Mouse (Mus musculus) forebrain, embryonic 13.5 days (tissue): ENCODE measurements at regions not wholly inside any gene's neighbourhood (a gene's known extent, or its start where the extent isn't known, plus 50 kb on each side); places are given as distances from the start of the nearest gene placed in this dataset.

ENCODE experiments used
- ATAC-seq: fragments of 200-750 bp; cut with Nextera tagmentation; 2 replicates; pipeline ENCODE4 v1.8.0; 2017
- H3K27ac ChIP-seq: fragments of 300-500 bp; sonication (generic); 2 replicates; pipeline ENCODE4 v1.5.1; 2015; ENCODE audit warnings: inconsistent platforms, mild to moderate bottlenecking, moderate library complexity
- H3K27me3 ChIP-seq: fragments of 300-500 bp; sonication (generic); 2 replicates; pipeline ENCODE4 v1.6.1; 2015; ENCODE audit warnings: mild to moderate bottlenecking, inconsistent platforms
- H3K36me3 ChIP-seq: fragments of 300-500 bp; sonication (generic); 2 replicates; pipeline ENCODE4 v1.6.1; 2015; ENCODE audit warnings: mild to moderate bottlenecking, inconsistent platforms; ENCODE audit not compliant: poor library complexity, severe bottlenecking
- H3K4me1 ChIP-seq: fragments of 300-500 bp; sonication (generic); 2 replicates; pipeline ENCODE4 v1.6.1; 2015; ENCODE audit warnings: inconsistent platforms
- H3K4me2 ChIP-seq: fragments of 300-500 bp; sonication (generic); 2 replicates; pipeline ENCODE4 v1.6.1; 2015; ENCODE audit warnings: inconsistent platforms, mild to moderate bottlenecking, moderate library complexity
- H3K4me3 ChIP-seq: fragments of 300-500 bp; sonication (generic); 2 replicates; pipeline ENCODE4 v1.5.1; 2015; ENCODE audit warnings: mild to moderate bottlenecking, inconsistent platforms
- H3K9ac ChIP-seq: fragments of 300-500 bp; sonication (generic); 2 replicates; pipeline ENCODE4 v1.6.1; 2015; ENCODE audit warnings: mild to moderate bottlenecking, inconsistent platforms
- H3K9me3 ChIP-seq: fragments of 300-500 bp; sonication (generic); replicated peaks from 2 replicates; pipeline ENCODE4 v1.6.1; 2016; ENCODE audit warnings: inconsistent platforms
- WGBS: fragments of 180-500 bp; shearing (Covaris S2); methylation state at CpG from one replicate; pipeline ENCODE4 v1.1.7; 2015; 5-methylcytosine and 5-hydroxymethylcytosine counted together

- Histone ChIP-seq H3K36me3 (no peaks in the 10 kb centered on the region), H3K4me2 (no peak overlapping the region), H3K4me1 (no peaks in the 10 kb centered on the region), H3K9ac (no peak overlapping the region), H3K4me3 (no peak overlapping the region), H3K9me3 (peaks cover 3% of the 10 kb centered on the region; the same call in 1 of the 2 replicates), H3K27ac (no peak overlapping the region), H3K27me3 (no peaks in the 10 kb centered on the region)
- ATAC-seq = no peak
- WGBS = 37% methylated on average over 1 of the region's 1 CpGs
These were observed 698.7 kb upstream of the Castor2 start for GRCm38 (mm10) chr5:133400826-133401225.

GRCm38 (mm10) chr5:133389896-133390295 lies 709.6 kb upstream of the Castor2 start:
- no peak for ATAC-seq
- peak overlapping the region; percentile 33; the same call in 1 of the 2 replicates for H3K27ac ChIP-seq
- H3K27me3 ChIP-seq = no peaks in the 10 kb centered on the region
- H3K36me3 ChIP-seq = no peaks in the 10 kb centered on the region
- peaks cover 33% of the 10 kb centered on the region for H3K4me1 ChIP-seq
- no peak overlapping the region for H3K4me2 ChIP-seq
- no peaks in the 10 kb centered on the region; the same call in none of the 2 replicates for H3K9me3 ChIP-seq
- WGBS = 86% methylated on average over 4 of the region's 4 CpGs
- no peak overlapping the region for H3K9ac ChIP-seq
- H3K4me3 ChIP-seq = no peak overlapping the region

GRCm38 (mm10) chr5:133389023-133389840 lies 710.3 kb upstream of the Castor2 start:
- ATAC-seq = peak; percentile 91
- 37% methylated on average over 6 of the region's 6 CpGs for WGBS

GRCm38 (mm10) chr5:133385374-133386349 lies 713.8 kb upstream of the Castor2 start:
- no peaks in the 10 kb centered on the region for H3K36me3 ChIP-seq
- ATAC-seq = peak; percentile 57
- H3K9ac ChIP-seq = no peak overlapping the region
- peaks cover 38% of the 10 kb centered on the region for H3K4me1 ChIP-seq
- WGBS = 47% methylated on average over 10 of the region's 10 CpGs
- peak overlapping the region; percentile 10; the same call in 1 of the 2 replicates for H3K27ac ChIP-seq
- H3K4me2 ChIP-seq = no peak overlapping the region
- H3K27me3 ChIP-seq = no peaks in the 10 kb centered on the region
- H3K9me3 ChIP-seq = no peaks in the 10 kb centered on the region
- H3K4me3 ChIP-seq = no peak overlapping the region

More at GRCm38 (mm10) chr5:133389023-133389840, 710.3 kb upstream of the Castor2 start:
- Histone ChIP-seq H3K4me3 (no peak overlapping the region), H3K27me3 (no peaks in the 10 kb centered on the region), H3K36me3 (no peaks in the 10 kb centered on the region), H3K9ac (no peak overlapping the region), H3K4me2 (no peak overlapping the region), H3K4me1 (peaks cover 38% of the 10 kb centered on the region), H3K9me3 (no peaks in the 10 kb centered on the region; the same call in none of the 2 replicates), H3K27ac (peak overlapping the region; percentile 33; the same call in 1 of the 2 replicates)

- WGBS = 62% methylated on average over 3 of the region's 3 CpGs
- Histone ChIP-seq H3K9ac (no peak overlapping the region), H3K27ac (no peak overlapping the region), H3K9me3 (no peaks in the 10 kb centered on the region), H3K4me3 (no peak overlapping the region), H3K4me1 (peaks cover 9% of the 10 kb centered on the region; the same call in 1 of the 2 replicates), H3K36me3 (no peaks in the 10 kb centered on the region), H3K27me3 (no peaks in the 10 kb centered on the region), H3K4me2 (no peak overlapping the region)
- 0 out of 2 replicates have a peak, but pooled peaks have one; percentile 61 for ATAC-seq
These were observed 733.7 kb upstream of the Castor2 start for GRCm38 (mm10) chr5:133365771-133366170.

GRCm38 (mm10) chr5:133347516-133347915 lies 752.0 kb upstream of the Castor2 start:
- no peak overlapping the region for H3K4me2 ChIP-seq
- no peak overlapping the region for H3K9ac ChIP-seq
- ATAC-seq = no peak
- H3K27ac ChIP-seq = no peak overlapping the region
- peaks cover 4% of the 10 kb centered on the region for H3K4me1 ChIP-seq
- WGBS = 82% methylated on average over 3 of the region's 3 CpGs
- H3K27me3 ChIP-seq = no peaks in the 10 kb centered on the region
- H3K4me3 ChIP-seq = no peak overlapping the region
- no peaks in the 10 kb centered on the region for H3K9me3 ChIP-seq
- H3K36me3 ChIP-seq = no peaks in the 10 kb centered on the region

GRCm38 (mm10) chr5:133341973-133342372 lies 757.5 kb upstream of the Castor2 start:
- Histone ChIP-seq H3K27ac (no peak overlapping the region), H3K4me2 (no peak overlapping the region), H3K4me3 (no peak overlapping the region), H3K9me3 (no peaks in the 10 kb centered on the region), H3K9ac (no peak overlapping the region), H3K4me1 (peaks cover under 1% of the 10 kb centered on the region; the same call in 1 of the 2 replicates), H3K27me3 (no peaks in the 10 kb centered on the region), H3K36me3 (no peaks in the 10 kb centered on the region)
- 85% methylated on average over 3 of the region's 3 CpGs for WGBS
- ATAC-seq = no peak

- WGBS = 83% methylated on average over 2 of the region's 2 CpGs
- no peak for ATAC-seq
- H3K27me3 ChIP-seq = no peaks in the 10 kb centered on the region
- H3K4me1 ChIP-seq = no peaks in the 10 kb centered on the region
- H3K9ac ChIP-seq = no peak overlapping the region
- no peak overlapping the region for H3K27ac ChIP-seq
- no peaks in the 10 kb centered on the region for H3K36me3 ChIP-seq
- H3K4me3 ChIP-seq = no peak overlapping the region
- H3K4me2 ChIP-seq = no peak overlapping the region
- no peaks in the 10 kb centered on the region for H3K9me3 ChIP-seq
These were observed 777.5 kb upstream of the Auts2 start for GRCm38 (mm10) chr5:133320626-133321025.

GRCm38 (mm10) chr5:133320206-133320605 lies 777.1 kb upstream of the Auts2 start:
- no peaks in the 10 kb centered on the region for H3K9me3 ChIP-seq
- H3K36me3 ChIP-seq = no peaks in the 10 kb centered on the region
- 82% methylated on average over 1 of the region's 1 CpGs for WGBS
- H3K4me1 ChIP-seq = no peaks in the 10 kb centered on the region
- no peak overlapping the region for H3K9ac ChIP-seq
- ATAC-seq = no peak
- no peak overlapping the region for H3K4me2 ChIP-seq
- no peak overlapping the region for H3K4me3 ChIP-seq
- no peaks in the 10 kb centered on the region for H3K27me3 ChIP-seq
- H3K27ac ChIP-seq = no peak overlapping the region

GRCm38 (mm10) chr5:133314031-133314430 lies 770.9 kb upstream of the Auts2 start:
- ATAC-seq = no peak
- H3K4me1 ChIP-seq = peaks cover 20% of the 10 kb centered on the region
- no peaks in the 10 kb centered on the region for H3K27me3 ChIP-seq
- H3K27ac ChIP-seq = no peak overlapping the region
- H3K9me3 ChIP-seq = no peaks in the 10 kb centered on the region
- no peak overlapping the region for H3K4me2 ChIP-seq
- no peaks in the 10 kb centered on the region for H3K36me3 ChIP-seq
- H3K4me3 ChIP-seq = no peak overlapping the region
- no peak overlapping the region for H3K9ac ChIP-seq
- 24% methylated on average over 7 of the region's 7 CpGs for WGBS

GRCm38 (mm10) chr5:133310979-133311890 lies 768.1 kb upstream of the Auts2 start:
- H3K9ac ChIP-seq = no peak overlapping the region
- 6% methylated on average over 6 of the region's 6 CpGs for WGBS
- peak; percentile 76 for ATAC-seq

More at GRCm38 (mm10) chr5:133310979-133311890, 768.1 kb upstream of the Auts2 start:
- Histone ChIP-seq H3K27ac (peak overlapping the region; percentile 74), H3K4me1 (peaks cover 20% of the 10 kb centered on the region), H3K36me3 (no peaks in the 10 kb centered on the region), H3K27me3 (no peaks in the 10 kb centered on the region), H3K9me3 (no peaks in the 10 kb centered on the region), H3K4me3 (no peak overlapping the region), H3K4me2 (no peak overlapping the region)
